Mouse (Mus musculus) lung, embryonic 16.5 days (tissue): ENCODE measurements at regions not wholly inside any gene's neighbourhood (a gene's known extent, or its start where the extent isn't known, plus 50 kb on each side); places are given as distances from the start of the nearest gene placed in this dataset.

Experiments
- ATAC-seq: fragments of 200-750 bp; cut with Nextera tagmentation; 2 replicates; pipeline ENCODE4 v1.8.0; 2017; ENCODE audit warnings: low read depth, mild to moderate bottlenecking, moderate library complexity
- H3K27ac ChIP-seq: fragments of 300-500 bp; sonication (generic); 2 replicates; pipeline ENCODE4 v1.5.1; 2014; ENCODE audit warnings: mild to moderate bottlenecking, control low read depth, low read length
- H3K27me3 ChIP-seq: fragments of 300-500 bp; sonication (generic); 2 replicates; pipeline ENCODE4 v1.6.1; 2014; ENCODE audit warnings: low read depth, low read length, mixed read lengths; ENCODE audit not compliant: control insufficient read depth, insufficient read depth
- H3K36me3 ChIP-seq: fragments of 300-500 bp; sonication (generic); 2 replicates; pipeline ENCODE4 v1.6.1; 2014; ENCODE audit warnings: low read length; ENCODE audit not compliant: control insufficient read depth, insufficient read depth
- H3K4me1 ChIP-seq: fragments of 300-500 bp; sonication (generic); replicated peaks from 2 replicates; pipeline ENCODE4 v1.6.1; 2014; ENCODE audit warnings: low read length, mixed read lengths; ENCODE audit not compliant: control insufficient read depth, insufficient read depth
- H3K4me2 ChIP-seq: fragments of 300-500 bp; sonication (generic); 2 replicates; pipeline ENCODE4 v1.6.1; 2014; ENCODE audit warnings: low read depth, low read length, control low read depth
- H3K4me3 ChIP-seq: fragments of 300-500 bp; sonication (generic); 2 replicates; pipeline ENCODE4 v1.5.1; 2014; ENCODE audit warnings: mild to moderate bottlenecking, low read length, control low read depth
- H3K9ac ChIP-seq: fragments of 300-500 bp; sonication (generic); 2 replicates; pipeline ENCODE4 v1.6.1; 2014; ENCODE audit warnings: low read length, control low read depth
- H3K9me3 ChIP-seq: fragments of 300-500 bp; sonication (generic); 2 replicates; pipeline ENCODE4 v1.6.1; 2016; ENCODE audit warnings: low read length; ENCODE audit not compliant: control insufficient read depth
- WGBS: fragments of 180-500 bp; shearing (Covaris S2); extraction: QIAGEN DNeasy Blood & Tissue Kit; methylation state at CpG from one replicate; pipeline ENCODE4 v1.1.7; 2014; 5-methylcytosine and 5-hydroxymethylcytosine counted together

DNA sequence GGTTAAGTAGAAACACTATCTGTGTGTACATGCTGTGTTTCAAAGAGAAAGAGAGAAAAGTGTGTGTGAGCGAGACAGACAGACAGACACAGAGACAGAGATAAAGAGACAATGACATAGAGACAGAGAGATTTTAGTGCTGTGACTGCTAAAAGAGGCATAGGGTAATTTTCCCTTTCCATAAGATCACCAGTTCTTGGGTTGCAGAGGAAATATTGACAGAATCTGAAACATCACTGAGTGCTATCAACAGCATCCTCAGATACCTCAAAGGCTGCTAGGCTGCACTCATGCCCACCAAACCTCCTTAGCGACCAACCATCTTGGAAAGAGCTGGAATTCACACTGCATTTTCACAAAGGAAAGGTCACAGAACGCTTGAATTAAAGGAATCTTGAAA is 93.6 kb downstream of the Nfkbiz start:
- Histone ChIP-seq H3K27ac (no peak overlapping the region), H3K4me1 (no peaks in the 10 kb centered on the region), H3K9ac (no peak overlapping the region), H3K36me3 (no peaks in the 10 kb centered on the region), H3K4me2 (no peak overlapping the region), H3K9me3 (no peaks in the 10 kb centered on the region), H3K4me3 (no peak overlapping the region), H3K27me3 (no peaks in the 10 kb centered on the region)
- WGBS, result 74% methylated on average over 3 of the region's 3 CpGs
- ATAC-seq, result no peak

DNA sequence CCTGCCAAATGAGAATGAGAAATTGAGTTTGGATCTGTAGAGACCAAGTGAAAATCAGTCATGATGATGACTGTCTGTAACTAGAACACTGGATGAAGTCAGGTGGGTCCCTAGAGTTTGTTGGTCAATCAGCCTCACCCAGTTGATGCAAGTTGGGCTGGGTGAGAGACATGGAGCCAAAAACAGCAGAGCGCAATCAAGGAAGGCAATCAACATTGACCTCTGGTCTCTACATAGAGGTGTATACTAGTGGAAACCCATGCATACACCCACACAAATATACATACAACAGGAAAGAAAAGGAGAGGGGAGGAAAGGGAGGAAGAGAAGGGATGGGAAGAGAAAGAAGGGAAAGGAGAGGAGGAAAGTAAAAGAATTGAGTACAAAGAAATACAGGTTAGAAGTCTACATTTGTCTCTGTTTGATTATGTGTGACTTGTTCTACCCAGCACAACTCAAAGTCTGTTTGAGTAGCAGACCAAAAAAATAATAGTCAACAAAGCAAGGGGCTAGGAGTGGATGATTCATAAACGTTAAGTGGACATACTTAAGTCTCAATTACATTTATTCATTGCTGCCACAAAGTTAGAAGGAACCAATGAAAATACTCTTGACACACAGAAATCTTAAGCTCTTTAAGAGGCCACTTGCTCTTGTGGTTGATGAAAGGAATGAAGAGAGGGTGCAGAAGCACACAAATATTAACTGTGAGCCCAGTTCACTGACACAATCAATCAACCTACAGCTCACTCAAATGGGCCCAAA is 97.4 kb downstream of the Nfkbiz start:
- peak; percentile 81 for ATAC-seq

DNA sequence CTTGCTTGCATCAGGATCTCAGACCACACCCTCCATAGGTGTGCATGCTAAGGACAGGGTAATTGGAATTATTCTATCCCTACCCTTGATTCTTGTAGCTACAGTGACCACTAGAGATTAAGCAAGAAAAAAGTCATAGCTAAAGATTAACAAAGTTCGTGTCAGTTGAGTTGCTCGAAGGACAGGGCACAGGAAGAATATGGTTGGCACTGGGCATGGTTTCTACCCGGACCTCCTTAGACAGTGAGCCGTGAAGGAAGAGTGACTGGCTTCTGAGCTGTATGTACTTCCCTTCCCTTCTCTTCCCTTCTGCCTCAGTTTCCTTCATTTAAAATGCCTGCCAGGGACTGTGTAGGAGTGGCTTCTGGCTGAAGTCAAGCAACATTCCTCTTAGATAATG is 100.0 kb downstream of the Nfkbiz start:
- 0 out of 2 replicates have a peak, but pooled peaks have one; percentile 16 for ATAC-seq
- no peak overlapping the region for H3K4me2 ChIP-seq
- no peaks in the 10 kb centered on the region for H3K36me3 ChIP-seq
- H3K9ac ChIP-seq, result no peak overlapping the region
- no peak overlapping the region for H3K27ac ChIP-seq
- H3K4me3 ChIP-seq, result no peak overlapping the region
- no peaks in the 10 kb centered on the region for H3K9me3 ChIP-seq
- no peaks in the 10 kb centered on the region for H3K27me3 ChIP-seq
- WGBS, result 79% methylated on average over 4 of the region's 4 CpGs
- H3K4me1 ChIP-seq, result no peaks in the 10 kb centered on the region

More for the DNA sequence above, 97.4 kb downstream of the Nfkbiz start:
- no peak overlapping the region for H3K9ac ChIP-seq
- H3K9me3 ChIP-seq, result no peaks in the 10 kb centered on the region
- no peak overlapping the region for H3K4me3 ChIP-seq
- no peaks in the 10 kb centered on the region for H3K27me3 ChIP-seq
- H3K27ac ChIP-seq, result peak overlapping the region; percentile 39; the same call in 1 of the 2 replicates
- 52% methylated on average over 2 of the region's 2 CpGs for WGBS
- no peaks in the 10 kb centered on the region for H3K4me1 ChIP-seq
- H3K36me3 ChIP-seq, result no peaks in the 10 kb centered on the region
- H3K4me2 ChIP-seq, result no peak overlapping the region

DNA sequence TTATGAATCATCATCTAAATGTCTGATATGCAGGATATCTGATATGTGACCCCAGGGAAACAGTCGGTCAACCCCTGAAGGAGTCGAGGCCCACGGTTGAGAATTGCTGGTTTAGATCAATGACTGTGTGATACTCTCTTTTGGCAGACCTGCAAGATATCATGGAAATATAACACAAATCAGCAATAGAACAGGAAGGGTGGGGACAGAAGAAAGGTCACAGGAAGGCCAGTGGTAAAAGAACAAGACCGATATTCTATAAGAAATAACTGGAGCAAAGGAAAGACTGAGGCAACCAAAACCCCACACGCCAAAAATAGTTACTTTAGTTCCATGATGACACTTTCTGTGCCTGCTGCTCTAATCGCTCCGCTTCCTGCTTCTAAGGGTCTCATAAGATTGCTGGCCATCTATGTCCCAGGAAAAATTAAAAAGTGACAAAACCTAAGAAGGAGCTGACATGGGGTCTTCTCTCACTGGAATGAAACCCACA is 103.2 kb downstream of the Nfkbiz start:
- no peak overlapping the region for H3K4me2 ChIP-seq
- WGBS, result 92% methylated on average over 7 of the region's 7 CpGs
- no peak overlapping the region for H3K27ac ChIP-seq
- no peak overlapping the region for H3K4me3 ChIP-seq
- no peak overlapping the region for H3K9ac ChIP-seq
- no peaks in the 10 kb centered on the region for H3K4me1 ChIP-seq
- H3K27me3 ChIP-seq, result no peaks in the 10 kb centered on the region
- no peaks in the 10 kb centered on the region for H3K36me3 ChIP-seq
- no peak for ATAC-seq
- no peaks in the 10 kb centered on the region for H3K9me3 ChIP-seq

DNA sequence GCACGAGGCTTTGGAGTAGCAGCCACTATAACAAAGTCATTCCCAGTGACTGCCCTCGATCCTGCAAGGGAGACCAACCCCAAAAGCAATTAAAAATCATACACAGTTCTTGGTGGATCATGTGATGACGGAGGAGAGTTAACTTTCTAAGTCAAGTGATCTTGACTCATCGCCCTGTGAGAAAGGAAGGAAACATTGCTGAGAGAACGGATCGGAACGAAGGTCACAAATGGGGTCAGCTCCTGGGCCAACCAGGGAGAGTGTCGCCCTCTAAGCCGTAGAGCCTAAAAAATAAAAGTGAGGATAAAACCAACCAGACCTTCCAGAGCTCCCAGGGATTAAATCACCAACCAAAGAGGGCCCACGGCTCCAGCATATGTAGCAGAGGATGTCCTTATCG is 104.4 kb downstream of the Nfkbiz start:
- 77% methylated on average over 11 of the region's 11 CpGs for WGBS
- no peaks in the 10 kb centered on the region for H3K4me1 ChIP-seq
- H3K4me3 ChIP-seq, result no peak overlapping the region
- ATAC-seq, result no peak
- H3K9me3 ChIP-seq, result no peaks in the 10 kb centered on the region
- H3K4me2 ChIP-seq, result no peak overlapping the region
- no peak overlapping the region for H3K9ac ChIP-seq
- H3K27ac ChIP-seq, result no peak overlapping the region
- H3K27me3 ChIP-seq, result no peaks in the 10 kb centered on the region
- no peaks in the 10 kb centered on the region for H3K36me3 ChIP-seq

DNA sequence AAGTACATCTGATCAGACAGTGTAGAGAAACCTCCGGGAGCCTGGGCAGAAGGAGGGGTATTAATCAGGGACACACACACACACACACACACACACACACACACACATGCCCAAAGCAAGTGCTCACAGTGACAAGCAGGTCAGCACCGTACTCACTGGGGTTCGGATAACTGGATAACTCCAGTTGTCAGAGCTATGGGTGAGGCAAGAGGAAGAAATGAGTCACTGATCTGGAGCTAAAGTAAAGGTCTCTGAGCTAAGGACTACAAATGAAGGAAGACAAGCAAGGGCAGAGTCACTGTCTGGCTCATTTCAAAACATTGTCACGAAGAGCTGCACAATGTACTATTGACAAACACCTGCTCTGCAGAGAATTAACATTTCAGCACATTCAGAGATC is 104.9 kb downstream of the Nfkbiz start:
- no peak overlapping the region for H3K4me3 ChIP-seq
- no peak for ATAC-seq
- H3K36me3 ChIP-seq, result no peaks in the 10 kb centered on the region
- no peak overlapping the region for H3K9ac ChIP-seq
- H3K27ac ChIP-seq, result no peak overlapping the region
- H3K4me2 ChIP-seq, result no peak overlapping the region
- no peaks in the 10 kb centered on the region for H3K4me1 ChIP-seq
- no peaks in the 10 kb centered on the region for H3K9me3 ChIP-seq
- H3K27me3 ChIP-seq, result no peaks in the 10 kb centered on the region
- 64% methylated on average over 4 of the region's 4 CpGs for WGBS

DNA sequence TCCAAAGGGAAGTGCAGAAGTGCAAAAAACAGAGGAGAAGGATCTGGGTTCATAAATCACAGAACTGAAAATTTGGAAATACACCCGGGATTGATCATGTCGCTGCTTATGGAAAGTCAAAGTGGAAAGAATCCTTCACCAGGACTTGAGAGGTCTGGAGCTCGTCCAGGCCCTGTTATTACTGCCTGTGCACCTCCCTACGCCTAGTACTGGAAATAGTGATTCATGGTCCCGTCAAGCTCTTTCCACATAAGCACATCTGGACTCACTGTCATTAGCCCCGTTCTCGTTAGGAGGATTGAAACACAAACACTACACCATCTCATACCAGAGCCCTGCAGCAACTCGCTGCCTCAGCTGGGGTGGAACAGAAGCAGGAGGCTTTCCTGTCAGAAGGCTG is 107.7 kb downstream of the Nfkbiz start:
- Histone ChIP-seq H3K9ac (no peak overlapping the region), H3K4me3 (no peak overlapping the region), H3K9me3 (no peaks in the 10 kb centered on the region), H3K36me3 (no peaks in the 10 kb centered on the region), H3K27me3 (no peaks in the 10 kb centered on the region), H3K27ac (no peak overlapping the region), H3K4me1 (no peaks in the 10 kb centered on the region), H3K4me2 (no peak overlapping the region)
- peak; percentile 38; the same call in 1 of the 2 replicates for ATAC-seq
- WGBS, result 55% methylated on average over 8 of the region's 8 CpGs

DNA sequence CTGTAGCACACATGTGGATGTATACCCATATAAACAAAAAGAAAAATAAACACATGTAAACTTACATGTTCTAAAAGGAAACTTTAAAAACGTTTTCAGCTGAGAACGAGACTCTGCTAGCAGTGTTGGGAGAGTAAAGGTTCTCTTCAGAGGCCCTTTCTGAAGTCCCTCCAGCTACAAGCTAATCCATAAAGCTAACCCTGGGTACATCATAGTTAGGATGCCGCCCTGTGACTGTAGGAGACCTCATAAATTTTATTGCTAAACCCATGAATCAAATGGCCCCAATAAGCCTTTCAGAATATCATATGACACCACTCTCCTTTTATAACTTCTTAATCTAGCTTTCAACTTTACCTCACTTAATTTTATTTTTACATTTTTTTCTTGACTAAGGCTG is 112.2 kb downstream of the Nfkbiz start:
- Histone ChIP-seq H3K27me3 (no peaks in the 10 kb centered on the region), H3K9ac (no peak overlapping the region), H3K27ac (no peak overlapping the region), H3K4me3 (no peak overlapping the region), H3K36me3 (no peaks in the 10 kb centered on the region), H3K4me1 (no peaks in the 10 kb centered on the region), H3K9me3 (no peaks in the 10 kb centered on the region), H3K4me2 (no peak overlapping the region)
- WGBS, result 55% methylated on average over 3 of the region's 3 CpGs
- no peak for ATAC-seq

DNA sequence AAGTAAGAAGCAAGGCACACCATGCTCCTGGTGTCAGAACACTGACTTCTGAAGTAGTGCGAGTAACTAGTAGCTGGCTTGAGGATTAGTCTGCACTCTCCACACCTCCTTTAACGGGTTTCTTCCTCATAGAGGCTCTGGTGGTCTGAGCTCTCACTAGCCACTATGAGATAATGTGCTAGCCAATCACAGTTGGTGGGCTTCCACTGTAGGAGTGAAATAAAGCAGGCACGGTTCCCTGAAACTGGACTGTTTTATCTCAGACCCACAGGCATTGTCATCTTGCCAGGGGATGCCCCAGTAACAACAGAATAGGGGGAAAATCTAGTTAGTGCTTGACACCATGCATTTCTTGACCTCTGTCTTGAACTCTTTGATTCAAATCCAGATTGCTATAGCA is 118.3 kb downstream of the Nfkbiz start:
- H3K4me3 ChIP-seq, result no peak overlapping the region
- no peaks in the 10 kb centered on the region for H3K36me3 ChIP-seq
- no peaks in the 10 kb centered on the region for H3K27me3 ChIP-seq
- no peaks in the 10 kb centered on the region for H3K9me3 ChIP-seq
- H3K27ac ChIP-seq, result no peak overlapping the region
- no peak overlapping the region for H3K4me2 ChIP-seq
- H3K4me1 ChIP-seq, result no peaks in the 10 kb centered on the region
- WGBS, result 50% methylated on average over 3 of the region's 3 CpGs
- no peak for ATAC-seq
- no peak overlapping the region for H3K9ac ChIP-seq
